Mouse (Mus musculus) MEL (cell line): ENCODE measurements around the gene Nos1ap. TPM values are rescaled to one million over a fixed set of nuclear protein-coding genes. Genes with fewer than 3 reads are reported as not detected.

ENCODE experiments used
- DNase-seq: peaks from one replicate; pipeline ENCODE4 v3.0.0; 2011; ENCODE audit warnings: low read depth, low spot score
- H3K27ac ChIP-seq: 2 replicates; pipeline ENCODE4 v1.5.1; 2012; ENCODE audit warnings: low read depth, mild to moderate bottlenecking, control low read depth, low read length, moderate library complexity; ENCODE audit not compliant: control insufficient read depth
- H3K27me3 ChIP-seq, 2 experiments: fragments of 150-350 bp in 1 of 2; sonication (generic) in 1 of 2; 2 replicates each; pipeline ENCODE4 v1.6.1; 2012; ENCODE audit warnings: low read length in 2 of 2, mild to moderate bottlenecking in 2 of 2, improper control_type of control experiment in 1 of 2, moderate library complexity in 1 of 2; ENCODE audit not compliant: insufficient read depth in 2 of 2, control insufficient read depth in 1 of 2
- H3K36me3 ChIP-seq, 2 experiments: 2 replicates each; pipeline ENCODE4 v1.6.1; 2012 to 2014; ENCODE audit warnings: low read length in 2 of 2, improper control_type of control experiment in 1 of 2, inconsistent platforms in 1 of 2, mild to moderate bottlenecking in 1 of 2; ENCODE audit not compliant: insufficient read depth in 2 of 2, control insufficient read depth in 1 of 2
- H3K4me1 ChIP-seq, 2 experiments: fragments of 150-350 bp in 1 of 2; sonication (generic) in 1 of 2; 2 replicates each; pipeline ENCODE4 v1.6.1; 2012; ENCODE audit warnings: low read length in 2 of 2, improper control_type of control experiment in 1 of 2, mild to moderate bottlenecking in 1 of 2; ENCODE audit not compliant: insufficient read depth in 2 of 2, control insufficient read depth in 1 of 2
- H3K4me3 ChIP-seq, 2 experiments: fragments of 150-350 bp in 1 of 2; sonication (generic) in 1 of 2; 2 replicates each; pipeline ENCODE4 v1.5.1; 2012; ENCODE audit warnings: low read depth in 2 of 2, low read length in 2 of 2, mild to moderate bottlenecking in 2 of 2, moderate library complexity in 2 of 2, control low read depth in 1 of 2, improper control_type of control experiment in 1 of 2; ENCODE audit not compliant: control insufficient read depth in 1 of 2, insufficient read depth in 1 of 2
- H3K79me2 ChIP-seq: 2 replicates; pipeline ENCODE4 v1.6.1; 2012; ENCODE audit warnings: mild to moderate bottlenecking, low read length, moderate library complexity; ENCODE audit not compliant: control insufficient read depth, poor library complexity, insufficient read depth
- H3K9ac ChIP-seq: 2 replicates; pipeline ENCODE4 v1.6.1; 2012; ENCODE audit warnings: low read depth, mild to moderate bottlenecking, control low read depth, low read length, moderate library complexity; ENCODE audit not compliant: control insufficient read depth, poor library complexity, severe bottlenecking
- H3K9me3 ChIP-seq: fragments of 150-350 bp; sonication (generic); replicated peaks from 2 replicates; pipeline ENCODE4 v1.6.1; 2012; ENCODE audit warnings: mild to moderate bottlenecking, low read length, improper control_type of control experiment, moderate library complexity; ENCODE audit not compliant: insufficient read depth
- EP300 ChIP-seq, 2 experiments: IDR thresholded peaks; 2 replicates each; pipeline ENCODE4 v1.6.1; 2011; ENCODE audit warnings: improper control_type of control experiment in 2 of 2, low read length in 2 of 2, low read depth in 1 of 2, mild to moderate bottlenecking in 1 of 2
- ETS1 ChIP-seq: IDR thresholded peaks from 2 replicates; pipeline ENCODE4 v1.6.1; 2012; ENCODE audit warnings: low read depth, mild to moderate bottlenecking, inconsistent platforms, low read length, improper control_type of control experiment, moderate library complexity
- GABPA ChIP-seq: IDR thresholded peaks from 2 replicates; pipeline ENCODE4 v1.6.1; 2012; ENCODE audit warnings: low read depth, mild to moderate bottlenecking, inconsistent platforms, low read length, improper control_type of control experiment, moderate library complexity
- HCFC1 ChIP-seq: IDR thresholded peaks from 2 replicates; pipeline ENCODE4 v1.6.1; 2012; ENCODE audit warnings: low read depth, mild to moderate bottlenecking, inconsistent platforms, low read length, improper control_type of control experiment, moderate library complexity
- KAT2A ChIP-seq: conservative IDR thresholded peaks from 2 replicates; pipeline ENCODE4 v1.6.1; 2012; ENCODE audit warnings: low read depth, low read length, improper control_type of control experiment, inconsistent platforms
- MAFK ChIP-seq: IDR thresholded peaks from 2 replicates; pipeline ENCODE4 v1.6.1; 2011; ENCODE audit warnings: low read depth, mild to moderate bottlenecking, low read length, improper control_type of control experiment, borderline replicate concordance
- MAZ ChIP-seq: IDR thresholded peaks from 2 replicates; pipeline ENCODE4 v1.6.1; 2012; ENCODE audit warnings: low read depth, mild to moderate bottlenecking, inconsistent platforms, low read length, improper control_type of control experiment
- MEF2A ChIP-seq: IDR thresholded peaks from 2 replicates; pipeline ENCODE4 v1.6.1; 2014; ENCODE audit warnings: low read depth, mild to moderate bottlenecking, inconsistent platforms, low read length, improper control_type of control experiment; ENCODE audit not compliant: poor library complexity, insufficient replicate concordance, severe bottlenecking; ENCODE audit errors: extremely low read depth
- MXI1 ChIP-seq: IDR thresholded peaks from 2 replicates; pipeline ENCODE4 v1.6.1; 2011; ENCODE audit warnings: mild to moderate bottlenecking, low read depth, low read length, improper control_type of control experiment
- NELFE ChIP-seq: IDR thresholded peaks from 2 replicates; pipeline ENCODE4 v1.6.1; 2011; ENCODE audit warnings: low read depth, low read length, improper control_type of control experiment
- NRF1 ChIP-seq: IDR thresholded peaks from 2 replicates; pipeline ENCODE4 v1.6.1; 2014; ENCODE audit warnings: low read depth, mild to moderate bottlenecking, inconsistent platforms, low read length, improper control_type of control experiment, moderate library complexity; ENCODE audit not compliant: poor library complexity, insufficient read depth, severe bottlenecking
- RAD21 ChIP-seq: IDR thresholded peaks from 2 replicates; pipeline ENCODE4 v1.6.1; 2011; ENCODE audit warnings: mild to moderate bottlenecking, low read depth, low read length, improper control_type of control experiment
- TCF12 ChIP-seq: IDR thresholded peaks from 2 replicates; pipeline ENCODE4 v1.6.1; 2014; ENCODE audit warnings: low read depth, mild to moderate bottlenecking, inconsistent platforms, low read length, improper control_type of control experiment, moderate library complexity
- USF2 ChIP-seq, 2 experiments: IDR thresholded peaks; 2 replicates each; pipeline ENCODE4 v1.6.1; 2011 to 2012; ENCODE audit warnings: improper control_type of control experiment in 2 of 2, low read length in 2 of 2, borderline replicate concordance in 1 of 2, inconsistent platforms in 1 of 2, low read depth in 1 of 2, mild to moderate bottlenecking in 1 of 2; ENCODE audit not compliant: insufficient read depth in 1 of 2
- ZC3H11A ChIP-seq: IDR thresholded peaks from 2 replicates; pipeline ENCODE4 v1.6.1; 2012; ENCODE audit warnings: low read depth, mild to moderate bottlenecking, inconsistent platforms, low read length, improper control_type of control experiment
- polyA plus RNA-seq, 2 experiments: library from polyadenylated mRNA; stranded (reverse) in 1 of 2; unstranded in 1 of 2; fragments of >175 nt in 1 of 2; fragments of >200 nt in 1 of 2; gene quantifications; 2 replicates each; pipeline versions ENCODE4 v1.2.1 to v1.2.4; 2012; ENCODE audit warnings: low replicate concordance in 2 of 2, low read depth in 1 of 2; ENCODE audit not compliant: insufficient read length in 2 of 2, insufficient read depth in 1 of 2, missing spikeins in 1 of 2
- total RNA-seq: library from RNA; depleted of rRNA; stranded (reverse); fragments of 300-350 nt; gene quantifications from 2 replicates; pipeline ENCODE4 v1.2.3, GENCODE M21; 2012

The Nos1ap gene
- total and polyA plus RNA-seq, 3 experiments, result 0.62 to 2.4 TPM; not detected in 1

GRCm38 (mm10) chr1:170548192-170548795, 41.4 kb downstream of the Nos1ap start:
- Histone ChIP-seq H3K4me3 (no peak overlapping the region), H3K27me3 (no peaks in the 10 kb centered on the region)
- no peak for TF ChIP-seq EP300 (IDR thresholded peaks at IDR 0.05; ENCODE audit: low read depth in 1 of 2, low read length in 2 of 2)
- no peak for TF ChIP-seq ETS1
- TF ChIP-seq KAT2A, result no peak
- no peak for TF ChIP-seq MAZ
- TF ChIP-seq MXI1, result no peak
- TF ChIP-seq USF2 (IDR thresholded peaks at IDR 0.05; ENCODE audit: borderline replicate concordance in 1 of 2, insufficient read depth in 1 of 2, low read depth in 1 of 2, low read length in 2 of 2), result no peak
- no peak for TF ChIP-seq ZC3H11A
- no peak for TF ChIP-seq MAFK
- no peak for TF ChIP-seq NELFE
- TF ChIP-seq MEF2A, result no peak
- TF ChIP-seq HCFC1, result no peak
- TF ChIP-seq TCF12, result no peak
- no peak for TF ChIP-seq NRF1
- TF ChIP-seq, all 39 proteins: peak for 0
- no peak for DNase-seq
- H3K27ac ChIP-seq, result no peak overlapping the region
- no peaks in the 10 kb centered on the region; a peak in 1 of 4 replicates for H3K4me1 ChIP-seq
- no peaks in the 10 kb centered on the region for H3K79me2 ChIP-seq
- H3K9ac ChIP-seq, result no peak overlapping the region
- no peaks in the 10 kb centered on the region for H3K36me3 ChIP-seq
- H3K9me3 ChIP-seq, result no peaks in the 10 kb centered on the region

- H3K9ac ChIP-seq, result no peak overlapping the region
- no peaks in the 10 kb centered on the region for H3K27me3 ChIP-seq
- no peaks in the 10 kb centered on the region for H3K36me3 ChIP-seq
- no peaks in the 10 kb centered on the region for H3K9me3 ChIP-seq
- H3K4me3 ChIP-seq, result no peak overlapping the region
- no peak for TF ChIP-seq RAD21
- no peak for TF ChIP-seq NRF1
- TF ChIP-seq EP300 (IDR thresholded peaks at IDR 0.05; ENCODE audit: low read depth in 1 of 2, low read length in 2 of 2), result no peak
- no peak for TF ChIP-seq GABPA
- H3K4me1 ChIP-seq, result no peaks in the 10 kb centered on the region; a peak in 1 of 4 replicates
- no peak for DNase-seq
- H3K27ac ChIP-seq, result no peak overlapping the region
- no peaks in the 10 kb centered on the region for H3K79me2 ChIP-seq
Observed at GRCm38 (mm10) chr1:170546297-170546696, 43.4 kb downstream of the Nos1ap start.
